Mouse (Mus musculus) liver, embryonic 13.5 days (tissue): ENCODE measurements around the gene Rabgef1. TPM values are rescaled to one million over a fixed set of nuclear protein-coding genes. Genes with fewer than 3 reads are reported as not detected.

ENCODE experiments used
- ATAC-seq: fragments of 200-750 bp; cut with Nextera tagmentation; 2 replicates; pipeline ENCODE4 v1.8.0; 2017; ENCODE audit warnings: low read depth, mild to moderate bottlenecking, moderate number of reproducible peaks, moderate library complexity
- DNase-seq: peaks from one replicate; pipeline ENCODE4 v3.0.0; 2022
- H3K27ac ChIP-seq: fragments of 300-500 bp; sonication (generic); 2 replicates; pipeline ENCODE4 v1.5.1; 2015; ENCODE audit warnings: moderate library complexity, mild to moderate bottlenecking, inconsistent platforms
- H3K27me3 ChIP-seq: fragments of 300-500 bp; sonication (generic); 2 replicates; pipeline ENCODE4 v1.6.1; 2015; ENCODE audit warnings: mild to moderate bottlenecking, inconsistent platforms
- H3K36me3 ChIP-seq: fragments of 300-500 bp; sonication (generic); 2 replicates; pipeline ENCODE4 v1.6.1; 2015; ENCODE audit warnings: mild to moderate bottlenecking, inconsistent platforms
- H3K4me1 ChIP-seq: fragments of 300-500 bp; sonication (generic); replicated peaks from 2 replicates; pipeline ENCODE4 v1.6.1; 2015; ENCODE audit warnings: inconsistent platforms
- H3K4me2 ChIP-seq: fragments of 300-500 bp; sonication (generic); 2 replicates; pipeline ENCODE4 v1.6.1; 2015; ENCODE audit warnings: inconsistent platforms, mild to moderate bottlenecking, moderate library complexity
- H3K4me3 ChIP-seq: fragments of 300-500 bp; sonication (generic); replicated peaks from 2 replicates; pipeline ENCODE4 v1.5.1; 2015; ENCODE audit warnings: mild to moderate bottlenecking, inconsistent platforms
- H3K9ac ChIP-seq: fragments of 300-500 bp; sonication (generic); 2 replicates; pipeline ENCODE4 v1.6.1; 2015; ENCODE audit warnings: mild to moderate bottlenecking, inconsistent platforms
- H3K9me3 ChIP-seq: fragments of 300-500 bp; sonication (generic); replicated peaks from 2 replicates; pipeline ENCODE4 v1.6.1; 2016; ENCODE audit warnings: inconsistent platforms
- WGBS: fragments of 180-500 bp; shearing (Covaris S2); methylation state at CpG from one replicate; pipeline ENCODE4 v1.1.7; 2015; ENCODE audit not compliant: insufficient replicate concordance; 5-methylcytosine and 5-hydroxymethylcytosine counted together
- polyA plus RNA-seq: library from polyadenylated mRNA; unstranded; fragments of >200 nt; fragmentation: Nextera tagmentation; extraction: Ambion mirVana; gene quantifications from 2 replicates; pipeline ENCODE4 v1.2.1, GENCODE M21; 2015

Gene Rabgef1
- polyA plus RNA-seq, 1 experiment from 2014 or later: 26.0 TPM

DNA sequence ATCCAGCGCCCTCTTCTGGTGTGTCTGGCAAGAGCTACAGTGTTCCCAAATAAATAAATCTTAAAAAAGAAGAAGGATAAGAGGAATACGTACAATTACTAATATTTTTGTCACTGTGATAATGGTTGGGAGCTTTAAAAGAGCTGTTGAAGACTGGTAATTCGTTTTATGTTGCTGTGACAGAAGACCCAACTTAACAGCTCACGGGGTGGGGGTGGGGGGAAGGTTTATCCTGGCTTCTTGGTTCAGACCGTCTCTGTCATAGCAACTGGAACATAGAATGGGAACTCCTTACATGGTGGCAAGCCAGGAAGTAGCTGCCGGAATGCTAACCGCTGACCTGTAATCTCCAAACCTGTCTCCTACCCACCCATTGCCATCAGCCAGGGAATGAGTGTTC lies 45.2 kb downstream of the Rabgef1 start, which contains the start of gene Tmem248:
Gene Tmem248 (plus strand): TSS at position 301 of the 400 bp plus-strand sequence.
- 74% methylated on average over 7 of the region's 7 CpGs for WGBS
- no peak for DNase-seq
- H3K9me3 ChIP-seq: peaks cover 3% of the 10 kb centered on the region; the same call in 1 of the 2 replicates
- H3K4me3 ChIP-seq: no peak within 1 kb of the TSS
- ATAC-seq: no peak
- H3K36me3 ChIP-seq: peaks cover 30% of the 10 kb centered on the region
- H3K4me2 ChIP-seq: no peak within 1 kb of the TSS
- no peak within 1 kb of the TSS for H3K27ac ChIP-seq
- H3K27me3 ChIP-seq: no peaks in the 10 kb centered on the region
- peaks cover 12% of the 10 kb centered on the region for H3K4me1 ChIP-seq
- H3K9ac ChIP-seq: no peak within 1 kb of the TSS

DNA sequence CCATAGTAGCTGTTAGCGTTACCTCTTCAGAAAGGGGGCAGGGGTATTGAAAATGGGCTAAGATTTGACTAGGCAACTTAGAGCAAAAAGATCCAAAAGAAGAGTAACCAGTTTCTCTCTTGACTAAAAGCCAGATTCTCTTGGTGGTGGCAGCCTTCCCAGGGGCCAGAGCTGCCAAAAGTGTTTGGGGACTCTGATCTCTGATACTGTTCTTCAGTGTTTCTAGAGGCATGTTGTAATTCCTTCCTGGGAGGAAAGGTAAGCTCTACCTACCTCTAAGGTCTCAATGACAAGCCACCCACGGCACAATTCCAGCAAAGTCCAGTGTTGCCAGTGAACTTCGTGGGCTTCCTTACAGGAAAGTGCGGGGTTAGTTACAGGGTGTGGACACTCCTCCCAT lies 45.8 kb downstream of the Rabgef1 start:
- Histone ChIP-seq H3K27ac (no peak overlapping the region), H3K27me3 (no peaks in the 10 kb centered on the region), H3K9ac (no peak overlapping the region), H3K9me3 (peaks cover 3% of the 10 kb centered on the region; the same call in 1 of the 2 replicates), H3K36me3 (peaks cover 23% of the 10 kb centered on the region), H3K4me1 (peaks cover 12% of the 10 kb centered on the region), H3K4me3 (no peak overlapping the region), H3K4me2 (no peak overlapping the region)
- WGBS: 75% methylated on average over 4 of the region's 4 CpGs
- DNase-seq: no peak
- ATAC-seq: no peak

DNA sequence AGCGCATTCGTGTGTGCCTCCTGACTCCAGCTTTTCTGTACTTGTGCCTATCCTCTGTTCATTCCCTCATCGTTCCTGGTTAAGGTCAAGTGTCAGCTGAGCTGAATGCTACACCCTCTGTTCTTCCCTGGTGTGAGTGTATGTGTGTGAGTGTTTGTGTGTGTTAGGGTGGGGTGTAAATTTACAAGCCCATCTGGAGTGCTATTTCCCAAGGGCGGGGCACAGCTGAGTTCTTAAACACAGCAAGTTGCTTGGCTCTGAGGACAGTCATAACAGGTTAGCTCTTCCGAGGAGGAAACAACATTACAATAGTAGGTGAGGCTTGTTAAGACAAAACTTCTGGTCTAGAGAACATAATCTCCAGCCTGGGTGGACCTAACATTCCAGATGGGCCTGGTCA lies 46.7 kb downstream of the Rabgef1 start:
- no peaks in the 10 kb centered on the region for H3K27me3 ChIP-seq
- H3K4me1 ChIP-seq: peaks cover 16% of the 10 kb centered on the region
- H3K36me3 ChIP-seq: peaks cover 14% of the 10 kb centered on the region
- no peak for ATAC-seq
- H3K4me3 ChIP-seq: no peak overlapping the region
- 82% methylated on average over 5 of the region's 5 CpGs for WGBS
- H3K4me2 ChIP-seq: no peak overlapping the region
- H3K27ac ChIP-seq: no peak overlapping the region
- H3K9ac ChIP-seq: no peak overlapping the region
- DNase-seq: no peak
- peaks cover 3% of the 10 kb centered on the region; the same call in 1 of the 2 replicates for H3K9me3 ChIP-seq

DNA sequence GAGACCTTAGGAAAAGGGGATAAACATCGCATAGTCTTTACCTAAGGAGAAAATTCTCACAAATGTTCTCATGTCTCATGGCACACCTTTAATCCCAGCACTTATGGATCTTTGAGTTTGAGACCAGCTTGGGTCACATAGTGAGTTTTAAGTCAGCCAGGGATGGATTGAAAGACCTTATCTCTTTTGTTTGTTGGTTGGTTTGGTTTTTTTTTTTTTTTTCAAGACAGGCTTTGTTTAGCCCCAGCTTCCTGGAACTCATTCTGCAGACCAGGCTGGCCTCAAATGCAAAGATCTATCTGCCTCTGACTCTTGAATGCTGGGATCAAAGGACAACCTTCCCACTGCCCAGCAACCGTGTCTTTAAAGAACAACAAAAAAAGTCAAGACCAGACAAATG lies 49.7 kb downstream of the Rabgef1 start:
- Histone ChIP-seq H3K9ac (peak overlapping the region; percentile 100), H3K4me2 (peak overlapping the region; percentile 86), H3K9me3 (peaks cover 3% of the 10 kb centered on the region; the same call in 1 of the 2 replicates), H3K4me3 (peak overlapping the region; percentile 100), H3K4me1 (peaks cover 39% of the 10 kb centered on the region), H3K27me3 (no peaks in the 10 kb centered on the region), H3K36me3 (peaks cover 22% of the 10 kb centered on the region), H3K27ac (peak overlapping the region; percentile 72)
- ATAC-seq (no peak), DNase-seq (no peak)
- WGBS: 50% methylated on average over 2 of the region's 2 CpGs

DNA sequence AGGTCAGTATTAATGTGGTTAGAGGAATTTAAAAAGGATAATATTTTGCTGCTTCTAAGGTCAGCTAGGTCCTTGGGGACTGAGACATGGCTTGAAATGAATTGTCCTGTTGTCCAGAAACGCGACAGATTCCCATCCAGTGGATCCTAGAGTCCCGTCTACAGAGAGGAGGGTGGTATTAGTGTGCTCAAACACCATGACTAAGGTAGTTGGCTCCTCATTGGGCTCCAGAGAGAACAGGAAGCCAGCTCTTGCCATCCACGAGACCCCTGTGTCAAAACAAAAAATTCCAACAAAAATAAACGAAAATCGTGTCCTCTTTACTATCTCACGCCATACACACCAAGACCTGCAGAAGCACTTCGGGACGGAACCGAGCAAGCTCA lies 50.2 kb downstream of the Rabgef1 start:
- H3K4me3 ChIP-seq: peak overlapping the region; percentile 100
- peak overlapping the region; percentile 72 for H3K27ac ChIP-seq
- peaks cover 40% of the 10 kb centered on the region for H3K4me1 ChIP-seq
- WGBS: 3% methylated on average over 10 of the region's 10 CpGs
- peaks cover 25% of the 10 kb centered on the region for H3K36me3 ChIP-seq
- H3K27me3 ChIP-seq: no peaks in the 10 kb centered on the region
- peaks cover 3% of the 10 kb centered on the region; the same call in 1 of the 2 replicates for H3K9me3 ChIP-seq
- peak; percentile 47 for ATAC-seq
- H3K9ac ChIP-seq: peak overlapping the region; percentile 100
- peak overlapping the region; percentile 86 for H3K4me2 ChIP-seq
- DNase-seq: no peak

DNA sequence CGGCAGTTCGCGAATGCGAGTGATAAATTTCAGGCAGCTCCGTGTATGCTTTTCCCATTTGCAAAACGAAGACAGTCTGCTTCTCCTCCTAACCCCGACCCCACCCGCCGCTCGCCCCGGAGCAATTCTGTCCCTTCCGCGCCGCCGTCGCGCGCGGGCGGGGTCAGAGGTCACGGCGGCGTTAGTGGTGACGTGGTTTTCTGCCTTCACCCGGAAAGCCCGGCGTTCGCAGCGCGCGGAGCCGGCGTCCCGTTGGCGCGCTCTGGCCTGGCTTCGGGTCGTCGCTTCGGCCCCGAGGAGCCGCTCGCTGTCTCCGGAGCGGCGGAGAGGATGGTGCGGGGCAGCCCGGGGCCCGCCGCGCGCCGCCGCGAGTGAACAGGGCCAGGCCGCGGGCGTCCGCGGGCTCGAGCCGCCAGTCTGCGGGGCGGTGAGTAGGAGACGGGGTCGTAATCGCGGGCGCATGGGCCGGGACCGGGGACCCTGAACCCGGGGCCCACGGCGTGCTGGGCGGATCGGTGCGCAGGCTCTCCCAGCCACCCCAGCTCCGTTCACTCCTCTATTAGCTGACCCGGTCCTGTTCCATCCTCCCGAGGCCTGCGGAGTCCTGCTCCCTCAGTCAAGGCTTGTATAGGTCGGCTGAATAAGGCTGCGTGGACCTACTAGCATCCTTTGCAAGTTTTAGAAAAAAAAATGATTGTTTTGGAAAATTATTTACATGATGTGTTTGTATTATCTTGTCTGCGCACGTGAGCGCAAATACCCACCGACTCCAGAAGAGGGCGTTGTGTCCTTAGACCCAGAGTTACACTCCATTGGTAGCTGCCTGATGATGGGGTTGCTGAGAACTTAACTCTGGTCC lies 50.8 kb downstream of the Rabgef1 start:
- Histone ChIP-seq H3K4me2 (peak overlapping the region; percentile 86), H3K27me3 (no peaks in the 10 kb centered on the region), H3K9me3 (peaks cover 3% of the 10 kb centered on the region; the same call in 1 of the 2 replicates), H3K4me3 (peak overlapping the region; percentile 100), H3K9ac (peak overlapping the region; percentile 100), H3K36me3 (peaks cover 25% of the 10 kb centered on the region), H3K4me1 (peaks cover 43% of the 10 kb centered on the region), H3K27ac (peak overlapping the region; percentile 90)
- WGBS: under 1% methylated on average over 81 of the region's 88 CpGs
- DNase-seq (peak; percentile 90), ATAC-seq (peak; percentile 87)

DNA sequence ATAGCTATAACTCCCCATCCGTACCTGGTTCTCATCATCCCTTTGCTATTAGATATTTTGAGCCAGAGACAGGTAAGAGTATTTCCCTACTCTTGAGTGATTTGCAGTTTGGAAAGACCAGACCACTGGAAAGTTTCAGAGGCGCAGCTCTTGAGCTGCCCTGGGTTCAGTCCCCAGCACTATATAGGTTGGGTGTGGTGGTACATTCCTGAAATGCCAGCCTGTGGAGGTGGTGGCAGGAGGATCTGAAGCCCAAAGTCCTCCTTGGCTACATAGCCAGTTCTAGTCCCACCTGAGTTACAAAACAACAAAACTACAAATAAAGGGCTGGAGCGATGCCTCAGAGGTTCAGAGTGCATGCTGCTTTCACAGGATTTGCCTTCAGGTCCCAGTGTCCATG lies 55.2 kb downstream of the Rabgef1 start:
- ATAC-seq: no peak
- Histone ChIP-seq H3K9me3 (no peaks in the 10 kb centered on the region), H3K27ac (no peak overlapping the region), H3K36me3 (peaks cover 57% of the 10 kb centered on the region), H3K4me1 (peaks cover 39% of the 10 kb centered on the region), H3K4me2 (no peak overlapping the region), H3K9ac (no peak overlapping the region), H3K27me3 (no peaks in the 10 kb centered on the region), H3K4me3 (no peak overlapping the region)
- DNase-seq: no peak
- 85% methylated on average over 3 of the region's 3 CpGs for WGBS

DNA sequence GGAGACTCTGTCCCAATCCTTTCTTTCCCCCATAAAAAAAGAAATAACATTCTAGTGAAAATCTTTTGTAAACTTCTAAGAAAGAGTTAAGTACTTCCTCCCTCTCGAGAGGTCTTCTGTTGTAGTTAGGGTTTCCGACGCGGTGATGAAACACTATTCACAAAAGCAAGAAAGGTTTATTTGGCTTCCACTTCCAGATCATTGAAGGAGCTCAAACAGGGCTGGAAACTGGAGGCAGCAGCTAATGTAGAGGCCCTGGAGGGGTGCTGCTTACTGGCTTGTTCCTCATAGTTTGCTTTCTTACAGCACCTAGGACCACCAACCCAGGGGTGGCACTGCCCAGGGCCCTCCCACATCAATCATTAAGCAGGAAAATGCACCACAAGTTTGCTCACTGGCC lies 56.5 kb downstream of the Rabgef1 start:
- Histone ChIP-seq H3K36me3 (peaks cover 70% of the 10 kb centered on the region), H3K4me3 (no peak overlapping the region), H3K27ac (no peak overlapping the region), H3K9ac (peak overlapping the region; percentile 5; the same call in 1 of the 2 replicates), H3K4me2 (no peak overlapping the region), H3K4me1 (peaks cover 37% of the 10 kb centered on the region), H3K9me3 (no peaks in the 10 kb centered on the region), H3K27me3 (no peaks in the 10 kb centered on the region)
- no peak for DNase-seq
- WGBS: 60% methylated on average over 4 of the region's 4 CpGs
- no peak for ATAC-seq

DNA sequence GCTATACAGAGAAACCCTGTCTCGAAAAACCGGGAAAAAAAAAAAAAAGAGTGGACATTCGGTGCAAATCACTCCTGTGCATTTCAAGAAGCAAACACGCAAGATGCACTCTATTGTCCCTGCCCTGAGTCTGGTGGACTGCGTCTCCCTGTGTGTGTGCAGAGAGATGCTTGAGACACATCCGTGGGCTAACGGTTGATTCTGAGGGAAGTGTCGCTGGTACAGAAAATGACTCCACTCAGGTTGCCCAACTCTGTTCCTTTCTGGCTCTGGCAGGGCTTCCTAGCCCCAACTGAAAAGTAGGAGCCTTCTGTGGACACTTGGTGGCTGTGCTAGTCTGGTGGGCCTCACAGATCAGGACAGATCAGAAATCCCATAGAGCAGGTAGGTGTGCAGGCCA lies 64.7 kb downstream of the Rabgef1 start:
- Histone ChIP-seq H3K4me2 (no peak overlapping the region), H3K9ac (no peak overlapping the region), H3K36me3 (peaks cover 100% of the 10 kb centered on the region), H3K4me1 (no peaks in the 10 kb centered on the region), H3K4me3 (no peak overlapping the region), H3K27ac (no peak overlapping the region), H3K9me3 (no peaks in the 10 kb centered on the region), H3K27me3 (no peaks in the 10 kb centered on the region)
- no peak for DNase-seq
- no peak for ATAC-seq
- 86% methylated on average over 8 of the region's 8 CpGs for WGBS

DNA sequence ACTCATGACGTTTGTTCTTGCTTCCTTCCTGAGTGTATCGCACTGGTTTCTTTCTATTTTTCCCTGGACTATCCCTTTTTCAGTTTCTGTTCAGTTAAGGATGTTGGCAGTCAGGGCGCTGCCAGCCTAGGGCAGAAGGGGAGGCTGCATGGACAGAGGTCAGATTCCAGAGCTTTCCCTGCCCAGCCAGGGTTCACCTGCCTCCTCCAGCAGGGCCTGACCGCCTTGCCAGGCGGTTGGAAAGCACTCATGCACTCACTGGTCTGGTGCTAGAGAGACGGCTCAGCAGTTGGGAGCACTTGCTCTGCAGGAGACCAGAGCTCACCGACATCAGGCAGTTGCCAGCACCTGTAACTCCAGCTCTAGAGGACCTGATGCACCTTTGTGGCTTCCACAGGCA lies 67.6 kb downstream of the Rabgef1 start:
- no peak for DNase-seq
- Histone ChIP-seq H3K9ac (no peak overlapping the region), H3K36me3 (peaks cover 100% of the 10 kb centered on the region), H3K9me3 (no peaks in the 10 kb centered on the region), H3K27me3 (no peaks in the 10 kb centered on the region), H3K4me2 (no peak overlapping the region), H3K4me3 (no peak overlapping the region), H3K4me1 (no peaks in the 10 kb centered on the region), H3K27ac (no peak overlapping the region)
- ATAC-seq: no peak
- 81% methylated on average over 7 of the region's 7 CpGs for WGBS

DNA sequence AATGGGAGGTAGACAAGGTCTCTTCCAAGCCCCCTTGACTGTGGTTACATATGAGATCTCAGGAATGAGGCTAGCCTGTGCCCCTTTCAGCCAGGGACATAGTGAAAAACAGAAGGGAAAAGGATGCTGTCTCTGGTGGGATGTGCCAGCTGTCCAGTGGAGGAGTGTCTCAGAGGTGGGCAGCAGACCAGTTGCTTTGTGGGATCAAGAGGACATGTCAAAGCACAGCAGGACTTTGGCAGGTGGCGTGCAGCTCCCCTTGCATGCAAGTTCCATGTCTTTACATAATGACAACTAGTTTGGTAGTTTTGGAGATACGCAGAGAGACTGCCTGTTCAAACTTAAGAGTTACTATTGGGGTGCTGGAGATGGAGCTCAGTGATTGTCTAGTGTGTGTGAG lies 68.3 kb downstream of the Rabgef1 start:
- Histone ChIP-seq H3K27me3 (no peaks in the 10 kb centered on the region), H3K4me2 (no peak overlapping the region), H3K27ac (no peak overlapping the region), H3K36me3 (peaks cover 100% of the 10 kb centered on the region), H3K4me3 (no peak overlapping the region), H3K9ac (no peak overlapping the region), H3K4me1 (no peaks in the 10 kb centered on the region), H3K9me3 (no peaks in the 10 kb centered on the region)
- WGBS: 86% methylated on average over 2 of the region's 2 CpGs
- ATAC-seq (no peak), DNase-seq (no peak)

DNA sequence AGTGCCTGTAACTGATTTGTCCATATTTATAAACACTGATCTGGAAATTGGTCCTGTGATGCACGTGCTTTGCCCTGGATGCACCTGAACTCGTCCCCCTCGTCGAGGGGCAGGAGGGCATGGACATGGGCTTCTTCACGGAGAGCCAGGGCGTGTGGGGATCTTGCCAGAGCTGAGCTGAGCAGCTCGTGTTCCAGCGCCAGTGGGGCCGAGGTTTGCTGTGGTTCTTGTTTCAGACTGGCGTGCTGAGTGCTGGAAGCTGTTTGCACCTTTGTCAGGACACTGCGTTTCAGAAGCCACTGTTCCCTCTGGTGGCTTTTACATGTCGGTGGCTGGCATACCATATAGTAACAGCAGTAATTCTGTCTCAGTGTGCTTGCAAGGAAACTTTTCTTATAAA lies 69.8 kb downstream of the Rabgef1 start:
- Histone ChIP-seq H3K4me1 (no peaks in the 10 kb centered on the region), H3K27ac (no peak overlapping the region), H3K4me3 (no peak overlapping the region), H3K27me3 (no peaks in the 10 kb centered on the region), H3K36me3 (peaks cover 99% of the 10 kb centered on the region), H3K9me3 (no peaks in the 10 kb centered on the region), H3K9ac (no peak overlapping the region), H3K4me2 (no peak overlapping the region)
- 90% methylated on average over 12 of the region's 12 CpGs for WGBS
- ATAC-seq (no peak), DNase-seq (no peak)
